Mouse (Mus musculus) liver, adult (tissue): ENCODE data around the gene Ces3a.
A peak's percentile ranks its signal among the peaks of the same experiment; 100 is the strongest.

Experiments used
- GATA4 ChIP-seq: IDR thresholded peaks from 2 replicates; pipeline ENCODE4 v1.6.1; 2014; ENCODE audit warnings: mild to moderate bottlenecking, low read length; ENCODE audit not compliant: insufficient replicate concordance

Gene Ces3a

DNA sequence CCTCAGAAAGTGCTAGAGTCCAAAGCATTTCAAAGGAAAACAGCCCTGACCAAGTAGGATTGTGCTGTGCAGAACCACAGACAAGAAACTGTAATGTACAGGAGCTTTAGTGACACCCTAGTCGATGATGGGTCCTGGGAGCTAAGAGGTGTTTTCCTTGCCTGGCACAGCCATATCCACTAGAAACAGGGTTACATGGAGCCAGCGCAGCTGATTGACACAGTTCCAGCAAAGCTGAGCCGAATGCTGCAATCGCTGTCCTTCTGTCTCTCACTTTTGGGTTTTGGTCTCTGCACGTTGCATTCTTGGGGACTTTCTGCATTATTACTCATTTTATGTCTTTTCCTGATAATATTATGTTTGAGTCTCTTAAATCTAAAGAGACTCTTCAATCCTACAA, 30.2 kb downstream of the Ces3a start:
- TF ChIP-seq GATA4: no peak

DNA sequence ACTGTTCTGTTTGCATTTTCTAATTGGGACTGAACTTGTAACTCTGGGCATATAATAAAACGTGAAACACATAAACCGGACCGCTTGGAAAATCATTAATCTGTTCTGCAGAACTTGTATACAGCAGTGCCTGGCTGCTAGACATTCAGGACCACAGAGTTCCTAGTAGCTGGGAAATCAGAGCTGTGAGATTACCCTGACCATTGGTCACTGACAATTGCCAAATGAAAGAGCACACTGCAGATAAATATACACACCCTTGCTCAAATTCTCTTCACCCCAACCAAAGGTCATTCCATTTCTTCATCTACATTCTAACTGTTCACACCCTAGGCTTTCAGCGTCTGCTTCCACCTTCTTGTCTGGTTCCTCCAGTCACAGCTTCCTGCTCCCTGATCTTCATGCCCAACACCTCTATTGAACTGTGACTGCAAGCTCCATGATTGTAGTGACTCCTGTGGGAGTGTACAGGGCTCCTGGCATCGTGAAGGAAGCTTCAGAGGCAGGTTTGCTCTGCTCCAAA, 32.5 kb downstream of the Ces3a start:
- no peak for TF ChIP-seq GATA4

DNA sequence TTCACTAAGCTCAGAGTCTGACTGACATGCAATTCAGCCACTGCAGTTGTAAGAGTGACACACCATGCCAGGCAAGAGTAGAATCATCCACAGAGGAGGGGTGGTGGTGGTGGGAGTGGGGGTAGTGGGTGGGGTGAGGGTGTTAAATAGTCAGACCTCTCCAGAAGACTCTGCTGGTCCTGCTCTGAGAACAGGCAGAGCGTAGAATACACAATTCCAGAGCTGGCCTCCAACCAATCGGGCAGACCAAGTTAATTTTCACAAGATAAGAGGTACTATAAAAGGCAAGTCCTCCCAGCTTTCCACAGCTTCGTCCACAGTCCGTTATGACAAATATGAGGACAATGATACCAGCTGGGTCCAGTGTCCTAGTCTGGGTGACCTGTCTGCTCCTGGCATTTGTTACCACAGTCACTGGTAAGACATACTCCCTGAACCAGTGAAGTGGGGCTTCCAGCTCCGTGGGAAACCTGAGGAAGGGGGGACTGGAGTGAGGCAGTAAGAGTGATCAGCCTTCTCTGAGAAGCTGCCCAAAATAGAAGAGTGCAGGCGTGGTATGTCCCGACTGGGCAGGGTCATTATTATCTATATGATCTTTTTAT, 35.1 kb downstream of the Ces3a start, which contains the start of gene Ces3b:
TSS of gene Ces3b (plus strand) at position 305 of the 602 bp plus-strand sequence.
- TF ChIP-seq GATA4: 0 out of 2 replicates have a peak, but pooled peaks have one; percentile 37

DNA sequence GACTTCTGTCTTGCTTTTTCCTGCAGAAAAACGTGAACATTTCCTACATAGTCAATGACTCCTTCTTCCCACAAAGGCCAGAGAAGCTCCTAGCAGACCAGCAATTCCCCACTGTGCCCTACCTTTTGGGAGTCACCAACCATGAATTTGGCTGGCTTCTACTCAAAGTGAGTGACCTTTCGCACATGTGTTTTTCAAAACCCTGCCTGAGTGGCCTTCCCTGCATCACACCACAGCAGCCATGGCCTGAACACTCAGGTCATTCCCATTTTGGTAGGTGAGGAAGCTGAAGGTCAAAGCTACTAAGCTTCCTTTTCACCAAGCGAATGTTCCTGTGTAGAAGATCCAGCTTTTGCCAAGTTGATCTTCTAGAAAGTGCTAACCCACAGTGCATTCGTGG, 40.2 kb downstream of the Ces3a start:
- TF ChIP-seq GATA4: no peak

DNA sequence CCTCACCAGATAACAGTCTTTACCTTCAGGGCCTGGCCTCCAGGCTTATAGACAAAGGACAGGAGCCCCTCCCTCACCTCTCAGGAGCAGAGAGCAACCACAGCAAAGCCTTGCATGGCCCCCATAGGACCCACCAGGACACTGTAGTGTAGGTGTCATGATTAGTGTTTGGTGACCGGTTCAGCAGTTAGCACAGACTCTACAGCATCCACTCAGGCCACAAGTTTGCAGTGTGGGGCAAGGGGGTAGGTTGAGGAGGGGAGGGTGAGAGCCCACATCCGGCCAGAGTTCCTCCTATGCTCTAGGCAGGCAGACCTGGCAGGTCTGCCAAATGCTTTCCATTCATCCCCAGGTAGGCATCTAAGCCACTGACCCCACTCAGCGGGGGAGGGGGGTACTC, 45.6 kb downstream of the Ces3a start:
- no peak for TF ChIP-seq GATA4

DNA sequence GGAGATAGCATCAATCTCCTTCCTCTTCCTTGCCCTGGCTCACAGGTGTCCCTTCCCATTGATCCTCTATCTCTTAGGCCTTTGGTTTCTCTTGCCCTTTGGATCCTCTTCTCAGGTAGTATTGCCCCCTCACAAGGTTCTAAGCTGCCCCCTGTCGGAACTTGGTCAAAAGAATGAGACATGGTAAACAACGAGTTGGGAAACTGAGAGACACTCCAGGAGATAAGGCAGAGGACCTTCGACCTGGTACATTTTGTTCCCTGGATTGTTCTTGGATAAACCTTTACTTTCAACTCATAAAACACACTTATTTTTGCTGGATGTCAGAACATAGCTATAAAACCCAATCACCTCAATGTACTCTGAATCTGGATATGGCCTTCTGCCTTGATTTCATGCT, 55.8 kb downstream of the Ces3a start:
- TF ChIP-seq GATA4: peak; percentile 98
